Mouse (Mus musculus) A20 (cell line): Measurements from ENCODE around the gene Aox2.

ENCODE experiments used
- DNase-seq: peaks from one replicate; pipeline ENCODE4 v3.0.0-alpha.2; 2011; ENCODE audit warnings: low read depth, low spot score

Gene Aox2

GRCm38 (mm10) chr1:58288091-58288490, 10.0 kb downstream of the Aox2 start:
- no peak for DNase-seq

- DNase-seq: no peak
These were observed 11.8 kb downstream of the Aox2 start for GRCm38 (mm10) chr1:58289863-58290469.

- no peak for DNase-seq
These were observed 13.5 kb downstream of the Aox2 start for GRCm38 (mm10) chr1:58291394-58292300.

- no peak for DNase-seq
These were observed 16.6 kb downstream of the Aox2 start for GRCm38 (mm10) chr1:58294730-58295129.

- peak; percentile 83 for DNase-seq
These were observed 18.2 kb downstream of the Aox2 start for GRCm38 (mm10) chr1:58296278-58296677.

GRCm38 (mm10) chr1:58296821-58297220, 18.7 kb downstream of the Aox2 start:
- no peak for DNase-seq

GRCm38 (mm10) chr1:58298347-58298746, 20.2 kb downstream of the Aox2 start:
- no peak for DNase-seq

GRCm38 (mm10) chr1:58301073-58301472, 22.9 kb downstream of the Aox2 start:
- no peak for DNase-seq

GRCm38 (mm10) chr1:58302015-58302414, 23.9 kb downstream of the Aox2 start:
- no peak for DNase-seq

GRCm38 (mm10) chr1:58303009-58303408, 24.9 kb downstream of the Aox2 start:
- no peak for DNase-seq

GRCm38 (mm10) chr1:58303726-58304125, 25.6 kb downstream of the Aox2 start:
- no peak for DNase-seq

- no peak for DNase-seq
These were observed 26.2 kb downstream of the Aox2 start for GRCm38 (mm10) chr1:58304296-58304695.

GRCm38 (mm10) chr1:58307181-58307580, 29.1 kb downstream of the Aox2 start:
- DNase-seq: no peak

- DNase-seq: no peak
These were observed 30.5 kb downstream of the Aox2 start for GRCm38 (mm10) chr1:58308594-58308993.

- no peak for DNase-seq
These were observed 31.7 kb downstream of the Aox2 start for GRCm38 (mm10) chr1:58309853-58310252.

GRCm38 (mm10) chr1:58311221-58311864, 33.2 kb downstream of the Aox2 start:
- DNase-seq: no peak

- DNase-seq: no peak
These were observed 35.0 kb downstream of the Aox2 start for GRCm38 (mm10) chr1:58313173-58313572.

- no peak for DNase-seq
These were observed 37.4 kb downstream of the Aox2 start for GRCm38 (mm10) chr1:58315532-58315931.

- no peak for DNase-seq
These were observed 55.1 kb downstream of the Aox2 start for GRCm38 (mm10) chr1:58333222-58333621.

GRCm38 (mm10) chr1:58339901-58340300, 61.8 kb downstream of the Aox2 start:
- no peak for DNase-seq

GRCm38 (mm10) chr1:58341576-58341975, 63.5 kb downstream of the Aox2 start:
- no peak for DNase-seq

- DNase-seq: no peak
These were observed 65.7 kb downstream of the Aox2 start for GRCm38 (mm10) chr1:58343861-58344260.
